Mouse (Mus musculus): ENCODE data around the gene Nedd9.

DNA sequence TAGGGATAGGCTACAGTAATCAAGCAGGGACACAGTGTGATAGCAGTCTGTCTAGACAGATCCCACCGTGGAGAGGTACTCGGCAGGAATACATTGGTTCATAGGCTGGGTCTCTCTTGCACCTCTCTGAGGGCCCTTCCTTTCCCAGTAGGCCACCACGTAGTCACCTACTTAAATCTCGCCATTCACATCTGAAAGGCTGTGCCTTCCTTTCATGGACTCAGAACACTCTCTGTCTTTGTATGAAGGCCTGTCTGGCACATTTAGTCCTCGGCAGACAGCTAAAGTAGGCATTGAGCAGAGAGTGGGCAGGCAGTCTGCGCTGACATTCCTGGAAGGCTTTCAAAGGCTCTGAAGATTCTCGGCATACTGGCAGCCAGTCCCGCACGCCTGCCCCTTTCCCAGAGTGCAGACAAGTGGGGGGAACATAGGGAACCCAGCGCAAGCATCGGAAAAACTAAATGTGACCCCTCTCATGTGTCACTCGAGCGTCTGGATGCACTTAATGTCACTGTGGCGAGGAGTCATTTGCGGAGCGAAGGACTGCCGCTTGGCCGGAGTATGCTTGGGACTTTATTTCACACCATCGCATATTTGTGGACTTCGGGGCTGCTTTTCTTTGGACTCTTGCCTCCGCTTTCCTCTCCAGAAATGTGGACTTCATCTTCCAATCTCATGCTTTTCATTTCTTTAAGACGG is 147.4 kb downstream of the Nedd9 start:
- no peak for TF ChIP-seq CTCF (IDR thresholded peaks at IDR 0.05; ENCODE audit: insufficient read depth, low read depth, low read length)
- TF ChIP-seq POLR2A (IDR thresholded peaks at IDR 0.05; ENCODE audit: insufficient read depth, low read depth, low read length), result no peak

Measured in olfactory bulb, adult 2 months (tissue).